Mouse (Mus musculus): ENCODE data around the gene Art2b. TPM values are rescaled to one million over a fixed set of nuclear protein-coding genes. Genes with fewer than 3 reads are reported as not detected.
"Not testable (repeated sequence)": the region's sequence is repeated elsewhere in the genome, so short reads cannot be mapped to it uniquely, and the experiment has no call there.

Gene Art2b
- total and polyA plus RNA-seq, 2 experiments from 2014 or later: not detected

DNA sequence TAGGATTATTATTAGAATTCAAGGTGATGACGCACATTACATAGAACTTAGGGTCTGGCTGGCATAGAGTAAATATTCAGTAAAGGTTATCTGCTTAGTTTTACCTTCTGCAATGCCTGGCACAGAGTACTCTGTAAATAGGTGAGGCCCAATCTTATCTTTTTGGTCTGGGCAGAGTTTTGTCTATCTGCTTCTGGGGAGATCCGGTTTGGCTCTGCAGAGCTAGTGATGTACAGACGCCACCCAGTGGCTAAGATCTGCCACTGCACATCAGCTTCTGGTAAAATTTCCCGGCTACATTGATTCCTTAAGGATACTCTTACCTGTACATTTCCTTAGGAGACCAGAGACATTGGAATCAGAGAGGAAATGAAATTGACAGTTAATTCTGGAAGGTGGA is 35.0 kb upstream of the Art2b start:
- Histone ChIP-seq H3K36me3 (ENCODE audit: insufficient read depth, low read length) (no peaks in the 10 kb centered on the region), H3K9ac (replicated peaks; ENCODE audit: low read length) (no peak overlapping the region), H3K27ac (no peak overlapping the region), H3K4me2 (ENCODE audit: low read depth, low read length) (no peak overlapping the region), H3K4me3 (ENCODE audit: low read length) (no peak overlapping the region), H3K4me1 (ENCODE audit: insufficient read depth, low read length) (no peaks in the 10 kb centered on the region), H3K27me3 (ENCODE audit: insufficient read depth, low read length) (no peaks in the 10 kb centered on the region), H3K9me3 (ENCODE audit: low read length) (no peaks in the 10 kb centered on the region)
- ATAC-seq (no peak), DNase-seq (ENCODE audit: low spot score) (peak; percentile 80)
- WGBS: 23% methylated on average over 4 of the region's 4 CpGs
- TF ChIP-seq CTCF (IDR thresholded peaks at IDR 0.05; ENCODE audit: low read depth): peak; percentile 78

DNA sequence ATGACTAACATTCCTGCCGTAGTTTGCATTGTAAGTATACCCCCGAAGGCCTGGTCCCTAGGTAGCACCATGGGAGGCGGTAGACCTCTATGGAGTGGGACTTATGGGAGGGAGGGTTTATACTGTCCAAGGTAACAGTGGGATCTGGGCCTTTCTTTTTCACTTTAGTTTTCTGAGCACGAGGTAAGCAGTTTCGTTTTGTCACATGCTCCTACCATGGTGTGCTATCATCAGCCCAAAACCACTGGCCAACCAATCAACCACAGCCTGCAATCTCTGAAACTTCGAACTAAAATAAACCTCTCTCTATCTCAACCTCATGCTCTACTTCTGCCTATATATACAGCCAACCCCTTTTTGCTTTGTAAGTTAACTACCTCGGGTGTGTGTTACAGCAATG is 32.9 kb upstream of the Art2b start:
- Histone ChIP-seq H3K27me3 (ENCODE audit: insufficient read depth, low read length) (no peaks in the 10 kb centered on the region), H3K9me3 (ENCODE audit: low read length) (no peaks in the 10 kb centered on the region), H3K4me1 (ENCODE audit: insufficient read depth, low read length) (no peaks in the 10 kb centered on the region), H3K27ac (no peak overlapping the region), H3K4me3 (ENCODE audit: low read length) (no peak overlapping the region), H3K36me3 (ENCODE audit: insufficient read depth, low read length) (no peaks in the 10 kb centered on the region), H3K9ac (replicated peaks; ENCODE audit: low read length) (no peak overlapping the region), H3K4me2 (ENCODE audit: low read depth, low read length) (no peak overlapping the region)
- ATAC-seq (no peak), DNase-seq (ENCODE audit: low spot score) (no peak)
- no peak for TF ChIP-seq CTCF (IDR thresholded peaks at IDR 0.05; ENCODE audit: low read depth)
- WGBS: 83% methylated on average over 7 of the region's 7 CpGs

DNA sequence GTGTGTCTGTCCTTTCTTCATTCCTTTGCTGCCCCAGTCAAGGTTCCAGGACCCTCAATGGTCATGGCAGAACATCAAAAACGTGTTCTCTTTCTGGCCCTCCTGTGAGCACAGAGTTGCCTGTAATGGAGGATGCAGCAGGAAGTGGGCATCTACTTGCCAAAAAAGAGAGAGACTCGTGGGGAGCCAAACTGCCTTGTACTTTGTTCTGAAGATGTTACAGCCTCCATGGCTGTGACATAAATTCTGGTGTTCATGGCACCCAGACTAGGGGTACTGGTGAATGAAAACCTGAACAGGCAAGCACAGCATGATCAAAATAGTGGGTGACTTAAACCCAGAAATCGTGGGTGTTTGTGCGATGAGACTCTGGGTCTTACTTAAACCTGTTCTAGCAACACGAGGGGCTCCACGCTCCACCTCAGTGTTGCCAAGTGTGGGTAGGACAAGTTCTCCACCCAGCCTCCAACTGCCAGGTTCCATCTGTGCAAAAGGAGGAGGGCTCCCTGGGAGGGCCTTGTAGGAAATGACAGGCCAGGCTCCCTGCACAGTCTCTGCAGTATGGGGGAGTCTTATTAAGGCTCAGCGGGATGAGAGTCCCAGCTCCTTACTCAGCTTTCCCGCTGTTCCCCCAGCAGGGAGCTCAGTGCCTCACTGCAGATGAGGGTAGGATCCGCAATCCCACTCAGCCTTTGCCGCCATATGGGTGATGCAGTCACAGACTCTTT is 32.2 kb upstream of the Art2b start:
- ATAC-seq (no peak), DNase-seq (ENCODE audit: low spot score) (no peak)
- Histone ChIP-seq H3K9me3 (ENCODE audit: low read length) (no peaks in the 10 kb centered on the region), H3K4me1 (ENCODE audit: insufficient read depth, low read length) (no peaks in the 10 kb centered on the region), H3K9ac (replicated peaks; ENCODE audit: low read length) (no peak overlapping the region), H3K27ac (no peak overlapping the region), H3K36me3 (ENCODE audit: insufficient read depth, low read length) (no peaks in the 10 kb centered on the region), H3K4me2 (ENCODE audit: low read depth, low read length) (no peak overlapping the region), H3K4me3 (ENCODE audit: low read length) (no peak overlapping the region), H3K27me3 (ENCODE audit: insufficient read depth, low read length) (no peaks in the 10 kb centered on the region)
- TF ChIP-seq CTCF (IDR thresholded peaks at IDR 0.05; ENCODE audit: low read depth): no peak
- 63% methylated on average over 10 of the region's 10 CpGs for WGBS

DNA sequence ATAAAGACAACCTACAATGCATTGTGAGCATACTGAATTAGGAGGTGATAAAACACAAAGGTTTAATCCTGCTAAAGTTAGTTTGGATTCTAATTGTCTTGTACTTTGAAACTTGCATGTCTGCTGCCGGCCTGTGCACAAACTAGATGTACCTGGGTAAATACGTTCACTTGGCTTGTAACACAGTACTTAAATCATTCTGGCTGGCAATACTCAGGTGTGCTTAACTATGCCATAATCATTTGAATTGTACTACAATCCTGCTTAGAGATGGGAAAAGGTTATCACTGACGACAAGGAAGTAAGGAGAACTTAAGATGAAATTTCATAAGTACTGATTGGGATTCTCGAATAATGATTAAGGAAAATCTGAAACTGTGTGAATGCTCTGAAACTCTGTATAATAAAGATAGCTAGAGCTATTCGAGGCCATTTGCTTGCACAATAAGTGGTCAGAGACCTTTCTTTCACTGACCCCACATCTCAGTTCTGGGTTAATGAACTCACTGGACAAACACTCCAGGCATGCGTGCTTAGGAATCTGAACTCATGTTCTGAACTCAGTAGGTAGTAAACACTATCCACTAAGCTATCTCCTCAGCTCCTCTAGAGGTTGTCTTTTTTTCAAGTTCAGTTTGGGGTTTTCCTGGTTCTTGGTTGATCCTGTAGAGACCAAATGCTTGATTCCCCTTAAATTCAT is 30.9 kb upstream of the Art2b start:
- Histone ChIP-seq H3K4me2 (ENCODE audit: low read depth, low read length) (no peak overlapping the region), H3K4me1 (ENCODE audit: insufficient read depth, low read length) (no peaks in the 10 kb centered on the region), H3K36me3 (ENCODE audit: insufficient read depth, low read length) (no peaks in the 10 kb centered on the region), H3K4me3 (ENCODE audit: low read length) (no peak overlapping the region), H3K27me3 (ENCODE audit: insufficient read depth, low read length) (no peaks in the 10 kb centered on the region), H3K9ac (replicated peaks; ENCODE audit: low read length) (no peak overlapping the region), H3K27ac (no peak overlapping the region), H3K9me3 (ENCODE audit: low read length) (no peaks in the 10 kb centered on the region)
- WGBS: 85% methylated on average over 6 of the region's 6 CpGs
- ATAC-seq (no peak), DNase-seq (ENCODE audit: low spot score) (no peak)
- TF ChIP-seq CTCF (IDR thresholded peaks at IDR 0.05; ENCODE audit: low read depth): no peak

DNA sequence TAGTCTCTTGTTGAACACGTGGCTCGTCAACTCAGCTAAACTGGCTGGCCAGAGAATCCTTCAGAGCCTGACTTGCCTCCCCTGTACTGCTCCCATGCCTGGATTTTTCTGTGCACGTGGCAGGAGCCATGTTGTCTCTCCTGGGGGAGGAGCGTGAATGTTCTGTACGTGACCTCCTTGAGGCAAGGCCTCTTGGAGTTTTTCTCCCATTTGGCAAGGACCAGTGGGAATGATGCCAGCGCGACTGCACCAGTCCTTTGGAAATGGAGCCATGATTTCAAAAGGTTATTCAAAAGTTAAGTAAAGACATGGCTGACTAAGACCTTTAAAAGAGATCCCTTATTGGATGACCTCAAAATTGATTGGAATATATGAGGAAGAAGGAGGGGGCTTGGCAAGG is 30.0 kb upstream of the Art2b start:
- no peak overlapping the region for H3K4me2 ChIP-seq (ENCODE audit: low read depth, low read length)
- DNase-seq (ENCODE audit: low spot score) (no peak), ATAC-seq (no peak)
- no peaks in the 10 kb centered on the region for H3K36me3 ChIP-seq (ENCODE audit: insufficient read depth, low read length)
- H3K4me1 ChIP-seq (ENCODE audit: insufficient read depth, low read length): no peaks in the 10 kb centered on the region
- no peak overlapping the region for H3K27ac ChIP-seq
- no peak for TF ChIP-seq CTCF (IDR thresholded peaks at IDR 0.05; ENCODE audit: low read depth)
- 75% methylated on average over 7 of the region's 7 CpGs for WGBS
- no peaks in the 10 kb centered on the region for H3K9me3 ChIP-seq (ENCODE audit: low read length)
- no peak overlapping the region for H3K4me3 ChIP-seq (ENCODE audit: low read length)
- H3K9ac ChIP-seq (replicated peaks; ENCODE audit: low read length): no peak overlapping the region
- no peaks in the 10 kb centered on the region for H3K27me3 ChIP-seq (ENCODE audit: insufficient read depth, low read length)

DNA sequence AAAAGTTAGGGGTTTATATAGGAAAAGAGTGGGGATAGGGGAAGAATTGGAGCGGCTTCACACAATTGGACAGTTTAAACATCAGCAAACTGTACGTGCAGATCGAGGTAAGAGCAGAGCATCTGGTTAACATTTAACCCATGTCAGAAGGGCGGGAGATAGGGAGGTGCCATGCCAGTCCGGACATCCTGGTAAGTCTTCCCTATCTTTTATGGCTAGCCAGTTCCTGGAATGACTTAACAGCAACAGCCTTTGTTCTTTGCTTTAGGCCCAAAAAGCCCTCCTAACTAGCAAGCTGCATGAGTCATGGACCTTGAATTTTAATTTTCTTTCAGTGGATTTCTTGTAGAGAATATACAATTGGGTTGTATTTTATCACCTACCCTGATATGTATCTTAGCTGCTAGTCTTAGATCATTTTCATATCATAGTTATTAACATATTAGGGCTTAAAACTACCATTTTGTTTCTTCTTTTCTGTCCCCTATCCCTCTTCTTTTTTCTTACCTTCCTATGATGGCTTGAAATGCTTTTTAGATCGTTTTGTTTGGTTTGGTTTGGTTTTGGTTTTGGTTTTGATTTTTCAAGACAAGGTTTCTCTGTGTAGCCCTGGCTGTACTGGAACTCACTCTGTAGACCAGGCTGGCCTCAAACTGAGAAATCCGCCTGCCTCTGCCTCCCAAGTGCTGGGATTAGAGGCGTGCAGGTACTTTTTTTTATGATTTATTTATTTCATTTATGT is 27.6 kb upstream of the Art2b start:
- ATAC-seq; H3K9ac ChIP-seq (replicated peaks; ENCODE audit: low read length); H3K27me3 ChIP-seq (ENCODE audit: insufficient read depth, low read length); H3K4me1 ChIP-seq (ENCODE audit: insufficient read depth, low read length); H3K4me2 ChIP-seq (ENCODE audit: low read depth, low read length); H3K27ac ChIP-seq; H3K36me3 ChIP-seq (ENCODE audit: insufficient read depth, low read length); H3K9me3 ChIP-seq (ENCODE audit: low read length); H3K4me3 ChIP-seq (ENCODE audit: low read length); DNase-seq (ENCODE audit: low spot score): not testable (repeated sequence)
- WGBS: 89% methylated on average over 8 of the region's 8 CpGs
